Mouse (Mus musculus) erythroblast, adult 5-6 weeks (primary cell): ENCODE data around the gene Selenow. TPM values are rescaled to one million over a fixed set of nuclear protein-coding genes. Genes with fewer than 3 reads are reported as not detected.

Experiments used
- ATAC-seq: replicated peaks from 2 replicates; pipeline ENCODE4 v1.8.0; 2016; ENCODE audit warnings: moderate number of reproducible peaks, mild to moderate bottlenecking, moderate TSS enrichment, inconsistent platforms; ENCODE audit not compliant: poor library complexity, low FRiP score, severe bottlenecking
- total RNA-seq, 2 experiments: library from RNA; stranded (forward) in 1 of 2; stranded (reverse) in 1 of 2; fragments of 150-400 nt in 1 of 2; fragments of 200-764, 138-1000 nt in 1 of 2; gene quantifications; 2 replicates each; pipeline versions ENCODE4 v1.2.3 to v1.2.4; 2015 to 2017; ENCODE audit warnings: low replicate concordance in 2 of 2

Gene Selenow
- total RNA-seq, 2 experiments from 2014 or later, result 7.5 to 50.1 TPM

DNA sequence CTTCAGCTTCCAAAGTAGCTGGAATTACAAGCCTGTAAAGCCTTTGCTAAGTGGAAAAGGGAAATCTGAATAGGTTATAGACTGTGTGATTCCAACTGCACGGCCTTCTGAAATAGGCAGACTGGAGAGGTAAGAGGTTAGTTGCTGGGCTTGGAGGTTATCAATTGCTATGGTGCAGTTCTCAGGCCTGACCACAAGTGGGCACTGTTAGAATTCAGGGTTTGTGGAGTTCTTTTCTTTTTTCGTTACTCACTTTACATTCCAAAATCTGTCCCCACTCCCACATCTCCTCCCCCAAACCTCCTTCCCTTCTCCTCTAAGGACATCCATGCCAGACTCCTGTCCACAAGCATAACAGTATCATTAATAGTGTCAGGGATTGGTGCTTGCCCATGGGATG lies 8.0 kb downstream of the Selenow start:
- peak; percentile 84 for ATAC-seq

DNA sequence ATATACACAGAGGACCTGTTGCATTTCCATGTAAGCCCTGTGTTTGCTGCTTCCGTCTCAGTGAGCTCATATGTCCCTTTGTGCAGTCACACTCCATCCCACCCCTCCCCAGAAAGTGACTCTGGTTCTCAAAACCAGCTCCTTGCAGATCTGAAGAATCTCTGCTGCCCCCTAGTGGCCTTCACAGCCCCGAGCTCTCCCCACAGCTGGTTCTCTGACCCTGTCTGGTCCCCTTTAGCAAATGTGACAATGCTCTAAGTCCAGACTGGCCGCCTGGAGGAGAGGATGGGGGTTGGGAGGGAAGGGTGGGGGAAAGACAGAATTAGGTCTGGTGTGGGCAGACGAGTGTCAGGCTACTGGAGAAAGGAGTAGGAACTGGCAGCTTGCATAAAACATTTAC lies 10.0 kb downstream of the Selenow start:
- 0 out of 2 replicates have a peak, but pooled peaks have one; percentile 75 for ATAC-seq

GRCm38 (mm10) chr7:15910521-15910920 lies 11.7 kb downstream of the Selenow start:
- no peak for ATAC-seq

DNA sequence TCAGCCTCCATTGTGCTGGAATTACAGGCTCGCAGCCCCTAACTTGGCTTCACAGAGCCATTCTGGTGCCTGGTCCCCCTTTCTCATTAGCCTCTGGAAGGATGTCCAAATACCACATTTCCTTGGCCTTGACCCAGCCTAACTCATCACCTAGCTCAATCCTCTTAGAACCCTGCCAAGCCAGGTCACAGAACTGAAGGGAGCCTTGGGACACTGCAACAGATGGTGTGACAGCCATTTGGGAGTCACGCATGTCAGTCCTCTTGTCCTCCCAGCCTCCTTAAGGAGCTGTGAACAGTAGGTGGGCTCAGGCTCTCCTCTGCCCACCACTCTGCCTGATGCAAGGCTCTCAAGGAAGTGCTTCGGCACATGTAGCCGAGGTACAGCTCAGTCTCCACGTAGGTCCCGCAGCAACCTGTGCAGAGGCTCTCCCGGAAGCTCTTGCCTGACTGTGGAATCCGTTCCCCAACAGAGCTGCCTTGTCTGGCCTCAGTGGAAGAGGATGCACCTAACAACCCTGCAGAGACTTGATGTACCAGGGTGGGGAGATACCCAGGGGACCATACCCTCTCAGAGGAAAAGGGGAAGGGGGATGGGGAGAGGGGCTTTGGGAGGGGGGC lies 14.1 kb downstream of the Selenow start:
- ATAC-seq, result no peak

- ATAC-seq, result no peak
Observed at GRCm38 (mm10) chr7:15906602-15907001, 15.6 kb downstream of the Selenow start.

DNA sequence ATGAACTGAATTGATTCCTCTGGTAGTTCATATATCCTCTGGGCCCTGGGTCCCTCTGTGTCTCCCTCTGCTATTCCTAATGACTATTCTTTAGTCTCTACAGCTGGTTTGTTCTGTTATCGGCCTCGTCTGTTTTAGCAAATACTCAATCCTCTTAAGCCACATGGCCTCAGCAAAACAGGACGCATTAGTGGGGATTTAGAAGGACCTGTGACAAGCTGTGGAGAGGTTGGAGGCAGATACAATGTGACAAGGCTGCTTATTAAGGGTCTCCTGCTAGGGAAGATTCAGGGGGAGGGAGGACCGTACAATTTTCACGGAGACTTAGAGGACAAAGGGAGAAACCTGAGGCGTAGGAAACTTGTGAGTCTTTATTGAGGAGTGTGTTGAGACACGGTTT lies 16.3 kb downstream of the Selenow start:
- no peak for ATAC-seq

DNA sequence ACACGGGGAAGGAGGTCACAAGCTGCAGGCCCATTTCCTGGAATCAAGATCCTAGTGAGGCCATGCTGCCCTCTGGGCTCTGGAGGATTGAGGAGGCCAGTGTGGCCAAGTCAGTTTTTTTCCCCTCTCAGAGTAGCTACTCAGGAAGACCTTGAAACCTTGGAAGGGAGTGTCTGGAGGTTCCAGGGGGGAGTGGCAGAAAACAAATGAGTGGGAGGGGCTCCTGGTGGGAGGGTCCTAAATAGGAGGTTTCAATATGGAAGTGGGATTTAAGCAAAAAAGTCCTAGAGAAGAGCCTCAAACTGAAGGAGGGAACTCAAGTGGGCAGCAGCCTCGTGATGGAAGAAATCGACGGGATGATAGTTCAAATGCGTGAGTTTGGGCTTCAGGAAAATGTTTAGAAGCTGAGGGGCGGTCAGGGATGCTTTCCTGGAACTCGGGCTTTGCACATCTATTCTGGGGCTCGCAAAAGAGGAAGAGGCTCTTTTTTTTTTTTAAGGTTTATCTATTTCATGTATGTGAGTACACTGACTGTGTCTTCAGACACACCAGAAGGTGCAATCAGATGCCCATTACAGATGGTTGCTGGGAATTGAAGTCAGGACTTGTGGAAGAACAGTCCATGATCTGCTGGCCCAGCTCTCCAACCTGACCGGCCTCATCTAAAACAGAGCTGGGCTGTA lies 20.7 kb downstream of the Selenow start:
- ATAC-seq, result no peak

- ATAC-seq, result no peak
Observed at GRCm38 (mm10) chr7:15894251-15894650, 28.0 kb downstream of the Selenow start.

GRCm38 (mm10) chr7:15884127-15884526 lies 38.1 kb downstream of the Selenow start:
- peak; percentile 74; the same call in 1 of the 2 replicates for ATAC-seq

DNA sequence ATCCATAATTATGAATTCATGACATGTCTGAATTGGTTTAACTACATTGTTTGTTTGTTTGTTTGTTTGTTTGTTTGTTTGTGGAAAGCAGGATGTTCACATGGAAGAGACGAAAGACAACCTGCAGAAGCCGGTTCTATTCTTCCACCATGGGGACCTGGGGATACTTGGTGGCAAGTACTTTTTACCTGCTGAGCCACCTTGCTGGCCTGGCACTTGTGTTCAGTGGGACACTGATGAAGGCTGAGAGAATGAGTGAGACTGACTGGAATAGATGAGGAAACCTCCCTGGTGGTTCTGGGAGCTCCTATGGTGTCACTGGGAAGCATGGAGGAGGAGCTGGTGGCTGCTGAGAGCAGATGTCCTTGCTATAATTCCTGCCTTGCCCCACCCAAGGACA lies 39.9 kb downstream of the Selenow start, which contains the start of gene Crxos:
Gene Crxos (plus strand): TSS at position 301 of the 400 bp plus-strand sequence.
- no peak for ATAC-seq

DNA sequence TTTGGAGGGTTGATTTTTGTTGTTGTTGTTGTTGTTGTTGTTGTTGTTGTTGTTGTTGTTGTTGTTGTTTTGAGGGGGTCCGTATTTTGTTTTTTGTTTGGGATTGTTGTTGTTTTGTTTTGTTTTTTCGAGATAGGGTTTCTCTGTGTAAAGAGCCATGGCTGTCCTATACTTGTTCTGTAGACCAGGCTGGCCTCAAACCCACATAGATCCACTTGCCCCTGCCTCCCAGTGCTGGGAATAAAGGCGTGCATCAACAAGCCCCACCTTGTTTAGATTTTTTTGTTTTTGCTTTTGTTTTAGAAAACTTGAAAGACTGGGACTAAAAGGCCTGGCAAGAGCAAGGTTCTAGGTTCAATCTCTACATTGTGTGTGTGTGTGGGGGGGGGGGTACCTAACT lies 40.4 kb downstream of the Selenow start:
- no peak for ATAC-seq

DNA sequence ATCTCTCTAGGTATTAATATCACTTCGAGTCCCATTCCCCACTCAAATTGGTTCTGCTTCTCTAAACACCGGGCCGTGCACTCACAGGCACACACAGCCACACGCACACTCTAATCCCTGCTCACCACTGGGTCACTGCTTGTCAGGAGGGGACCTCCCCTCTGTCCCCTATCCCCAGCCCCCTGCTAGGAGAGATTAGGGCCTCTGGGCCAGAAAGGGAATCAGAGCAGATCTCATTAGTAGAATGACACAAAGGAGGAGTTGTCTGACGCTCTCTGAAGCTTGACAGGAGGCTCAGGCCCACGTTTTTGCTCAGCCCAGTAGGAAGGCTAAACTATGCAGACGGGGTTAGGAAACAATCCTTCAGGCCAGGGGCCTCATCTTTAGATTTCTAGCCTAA lies 40.8 kb downstream of the Selenow start:
- no peak for ATAC-seq

DNA sequence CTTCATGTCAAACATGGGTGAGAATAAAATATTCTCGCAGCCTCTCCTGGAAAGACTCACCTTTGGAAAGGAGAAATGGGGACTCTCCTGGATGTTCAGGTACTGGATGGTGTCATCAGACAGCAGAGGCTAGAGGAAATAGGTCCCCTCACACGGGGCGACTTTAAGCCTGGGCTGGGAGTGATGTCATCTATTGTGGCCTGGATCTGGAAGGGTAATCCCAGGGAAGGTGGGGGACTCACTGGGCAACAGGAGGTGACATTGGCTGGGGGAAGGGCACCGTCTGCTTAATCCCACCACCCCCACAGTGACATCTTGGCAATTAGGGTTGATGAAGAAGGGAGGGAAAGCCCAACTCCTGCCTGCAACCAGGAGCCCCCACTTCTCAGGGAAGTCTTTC lies 42.4 kb downstream of the Selenow start, which contains the start of gene Crx:
Gene Crx (minus strand): TSS at position 213 of the 400 bp plus-strand sequence.
- no peak for ATAC-seq

Other genes with a start within 250 kb of the Selenow start
- not detected in 2 replicates for gene Obox5, start 172.3 kb downstream of the Selenow start, total RNA-seq (2015; ENCODE audit: low replicate concordance)
- not detected in 2 replicates for gene Obox5, start 172.3 kb downstream of the Selenow start, total RNA-seq (2017; ENCODE audit: low replicate concordance)
- not detected in 2 replicates for gene Obox6, start 82.7 kb downstream of the Selenow start, total RNA-seq (2015; ENCODE audit: low replicate concordance)
- gene Obox6, start 82.7 kb downstream of the Selenow start, total RNA-seq (2017; ENCODE audit: low replicate concordance), result not detected in 2 replicates
- gene Crx, start 42.4 kb downstream of the Selenow start, total RNA-seq (2015; ENCODE audit: low replicate concordance), result not detected in 2 replicates
- not detected in 2 replicates for gene Crx, start 42.4 kb downstream of the Selenow start, total RNA-seq (2017; ENCODE audit: low replicate concordance)
- gene Crxos, start 39.8 kb downstream of the Selenow start, total RNA-seq (2015; ENCODE audit: low replicate concordance), result not detected in 2 replicates
- gene Crxos, start 39.8 kb downstream of the Selenow start, total RNA-seq (2017; ENCODE audit: low replicate concordance), result not detected in 2 replicates
- gene Nop53, start 23.7 kb upstream of the Selenow start, total RNA-seq (2015; ENCODE audit: low replicate concordance), result 14.6 and 17.3 TPM in 2 replicates
- 60.2 and 75.8 TPM in 2 replicates for gene Nop53, start 23.7 kb upstream of the Selenow start, total RNA-seq (2017; ENCODE audit: low replicate concordance)
- gene Ehd2, start 45.2 kb upstream of the Selenow start, total RNA-seq (2015; ENCODE audit: low replicate concordance), result 0.21 and 0.58 TPM in 2 replicates
- gene Ehd2, start 45.2 kb upstream of the Selenow start, total RNA-seq (2017; ENCODE audit: low replicate concordance), result 0.09 and 0.14 TPM in 2 replicates
- gene Bicra, start 125.5 kb upstream of the Selenow start, total RNA-seq (2015; ENCODE audit: low replicate concordance), result 6.5 and 20.9 TPM in 2 replicates
- 0.14 and 2.2 TPM in 2 replicates for gene Bicra, start 125.5 kb upstream of the Selenow start, total RNA-seq (2017; ENCODE audit: low replicate concordance)
- gene Zfp541, start 139.4 kb upstream of the Selenow start, total RNA-seq (2015; ENCODE audit: low replicate concordance), result not detected in 2 replicates
- 0.28 TPM in 1 of 2 replicates, not detected in the other for gene Zfp541, start 139.4 kb upstream of the Selenow start, total RNA-seq (2017; ENCODE audit: low replicate concordance)
- 106 and 149 TPM in 2 replicates for gene Napa, start 176.1 kb upstream of the Selenow start, total RNA-seq (2015; ENCODE audit: low replicate concordance)
- 82.2 and 96.3 TPM in 2 replicates for gene Napa, start 176.1 kb upstream of the Selenow start, total RNA-seq (2017; ENCODE audit: low replicate concordance)
- 2.3 and 2.5 TPM in 2 replicates for gene Kptn, start 197.5 kb upstream of the Selenow start, total RNA-seq (2015; ENCODE audit: low replicate concordance)
- 3.3 and 12.5 TPM in 2 replicates for gene Kptn, start 197.5 kb upstream of the Selenow start, total RNA-seq (2017; ENCODE audit: low replicate concordance)
- gene Slc8a2, start 207.4 kb upstream of the Selenow start, total RNA-seq (2015; ENCODE audit: low replicate concordance), result not detected in 2 replicates
- gene Slc8a2, start 207.4 kb upstream of the Selenow start, total RNA-seq (2017; ENCODE audit: low replicate concordance), result not detected in 2 replicates